Mouse (Mus musculus) liver, adult 2 months (tissue): ENCODE results near the gene Adprhl2. TPM values are rescaled to one million over a fixed set of nuclear protein-coding genes. Genes with fewer than 3 reads are reported as not detected.

Experiments used
- DNase-seq: peaks from one replicate; pipeline ENCODE4 v3.0.0-alpha.2; 2011; ENCODE audit warnings: low read depth, low spot score; ENCODE audit errors: extremely low read depth
- H3K27ac ChIP-seq: fragments of 200-500 bp; replicated peaks from 2 replicates; pipeline ENCODE4 v1.5.1; 2012; ENCODE audit warnings: low read depth, mild to moderate bottlenecking, control low read depth, inconsistent platforms, low read length; ENCODE audit not compliant: insufficient read depth
- H3K27me3 ChIP-seq: fragments of 200-500 bp; 2 replicates; pipeline ENCODE4 v1.6.1; 2012; ENCODE audit warnings: mild to moderate bottlenecking, moderate library complexity, low read length, inconsistent platforms; ENCODE audit not compliant: control insufficient read depth, insufficient read depth
- H3K36me3 ChIP-seq: fragments of 200-500 bp; 2 replicates; pipeline ENCODE4 v1.6.1; 2012; ENCODE audit warnings: low read length, inconsistent platforms; ENCODE audit not compliant: control insufficient read depth, insufficient read depth
- H3K4me1 ChIP-seq: fragments of 200-500 bp; 2 replicates; pipeline ENCODE4 v1.6.1; 2011; ENCODE audit warnings: low read length; ENCODE audit not compliant: control insufficient read depth, insufficient read depth
- H3K4me3 ChIP-seq: fragments of 200-500 bp; 2 replicates; pipeline ENCODE4 v1.5.1; 2011; ENCODE audit warnings: low read depth, mild to moderate bottlenecking, control low read depth, low read length, moderate library complexity; ENCODE audit not compliant: insufficient read depth
- H3K79me2 ChIP-seq: fragments of 200-500 bp; 2 replicates; pipeline ENCODE4 v1.6.1; 2012; ENCODE audit warnings: inconsistent platforms, mild to moderate bottlenecking, low read length, moderate library complexity; ENCODE audit not compliant: control insufficient read depth, insufficient read depth
- H3K9ac ChIP-seq: fragments of 200-500 bp; 2 replicates; pipeline ENCODE4 v1.6.1; 2012; ENCODE audit warnings: low read depth, mild to moderate bottlenecking, control low read depth, inconsistent platforms, low read length
- CTCF ChIP-seq: fragments of 200-500 bp; IDR thresholded peaks from 2 replicates; pipeline ENCODE4 v1.5.1; 2011; ENCODE audit warnings: low read depth, low read length, control low read depth
- POLR2A ChIP-seq: fragments of 200-500 bp; IDR thresholded peaks from 2 replicates; pipeline ENCODE4 v1.6.1; 2011; ENCODE audit warnings: low read length, control low read depth; ENCODE audit not compliant: insufficient read depth; ENCODE audit errors: extremely low read depth
- WGBS: fragments of 180-500 bp; shearing (Covaris S2); methylation state at CpG from one replicate; pipeline ENCODE4 v1.1.7; 2018; 5-methylcytosine and 5-hydroxymethylcytosine counted together
- polyA plus RNA-seq: library from polyadenylated mRNA; depleted of rRNA; stranded (reverse); fragments of >200 nt; gene quantifications from 2 replicates; pipeline ENCODE4 v1.2.3, GENCODE M21; 2012; rRNA removed
- total RNA-seq: library from RNA; depleted of rRNA; stranded (reverse); fragments of >200 nt; gene quantifications from 2 replicates; pipeline ENCODE4 v1.2.3, GENCODE M21; 2014; rRNA removed

The Adprhl2 gene
- total RNA-seq (12.1 and 13.2 TPM in 2 replicates), polyA plus RNA-seq (24.4 and 27.6 TPM in 2 replicates)

DNA sequence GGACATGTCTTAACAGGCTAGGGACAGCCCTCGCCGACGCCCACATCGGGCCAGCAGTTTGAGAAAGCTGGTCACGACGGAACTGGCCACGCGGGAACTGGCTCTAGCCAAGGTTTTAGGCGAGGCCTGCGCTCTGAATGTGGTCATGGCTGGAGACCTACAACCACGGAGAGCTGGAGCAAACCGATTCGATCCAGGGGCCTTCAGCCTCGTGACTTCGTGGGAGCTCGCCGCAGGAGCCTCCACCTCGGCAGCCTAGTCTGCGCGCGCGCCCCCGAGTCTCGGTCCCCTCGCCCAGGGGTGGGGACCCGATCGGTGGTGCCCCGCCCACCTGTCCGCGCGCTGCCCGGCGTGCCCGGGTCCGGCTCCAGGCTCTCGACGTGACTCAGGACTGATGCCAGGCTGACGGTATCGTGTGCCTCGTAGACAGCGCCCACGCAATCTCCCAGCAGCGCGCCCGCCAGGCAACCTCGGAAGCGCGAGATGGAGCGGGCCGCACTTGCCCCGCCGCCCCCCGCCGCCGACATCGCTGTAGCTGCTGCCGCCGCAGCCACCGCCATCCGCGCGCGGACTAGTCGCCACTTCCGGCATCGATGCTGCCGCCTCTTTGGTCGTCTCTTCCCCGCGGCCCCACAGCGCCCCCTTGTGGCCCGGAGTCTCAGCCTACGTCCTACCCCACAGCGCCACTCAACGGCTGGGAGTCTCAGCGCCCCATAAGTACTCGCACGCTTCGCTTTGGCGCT is at the start of gene Adprhl2:
Gene Adprhl2 (minus strand): TSS at position 593 of the 743 bp plus-strand sequence.
- H3K36me3 ChIP-seq, result peaks cover 4% of the 10 kb centered on the region; the same call in 1 of the 2 replicates
- H3K4me3 ChIP-seq, result peak within 1 kb of the TSS; percentile 92
- peak within 1 kb of the TSS; percentile 51; the same call in 1 of the 2 replicates for H3K27ac ChIP-seq
- TF ChIP-seq POLR2A, result peak; percentile 46; the same call in 1 of the 2 replicates
- TF ChIP-seq CTCF, result peak; percentile 99
- WGBS, result under 1% methylated on average over 80 of the region's 80 CpGs
- H3K4me1 ChIP-seq, result peaks cover 6% of the 10 kb centered on the region
- DNase-seq, result peak; percentile 81
- peaks cover 8% of the 10 kb centered on the region for H3K79me2 ChIP-seq
- H3K27me3 ChIP-seq, result no peaks in the 10 kb centered on the region
- peak within 1 kb of the TSS; percentile 95 for H3K9ac ChIP-seq

DNA sequence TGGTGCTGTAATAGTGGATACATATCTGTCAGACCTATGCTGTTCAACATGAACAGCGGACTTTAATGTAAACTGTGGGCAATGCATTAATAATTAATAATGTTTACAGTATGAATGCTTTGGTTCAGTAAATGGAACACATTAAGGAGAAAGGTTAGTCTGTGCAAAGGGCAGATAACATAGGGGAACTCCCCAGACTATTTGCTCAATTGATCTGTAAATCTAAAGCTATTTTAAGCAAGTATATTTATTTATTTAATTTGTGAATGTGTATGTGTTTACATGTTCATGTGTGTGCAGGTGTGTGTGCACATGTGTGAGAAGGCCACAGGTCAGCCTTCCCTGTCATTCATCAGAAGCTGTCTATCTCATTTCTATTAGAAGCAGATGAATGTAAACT is 38.6 kb upstream of the Adprhl2 start:
- DNase-seq, result peak; percentile 62
- Histone ChIP-seq H3K9ac (no peak overlapping the region), H3K4me1 (peaks cover 2% of the 10 kb centered on the region; the same call in 1 of the 2 replicates), H3K27ac (no peak overlapping the region), H3K36me3 (peaks cover 35% of the 10 kb centered on the region), H3K79me2 (no peaks in the 10 kb centered on the region), H3K4me3 (no peak overlapping the region), H3K27me3 (no peaks in the 10 kb centered on the region)
- TF ChIP-seq POLR2A (no peak), CTCF (no peak)
- WGBS, result 23% methylated on average over 1 of the region's 1 CpGs

DNA sequence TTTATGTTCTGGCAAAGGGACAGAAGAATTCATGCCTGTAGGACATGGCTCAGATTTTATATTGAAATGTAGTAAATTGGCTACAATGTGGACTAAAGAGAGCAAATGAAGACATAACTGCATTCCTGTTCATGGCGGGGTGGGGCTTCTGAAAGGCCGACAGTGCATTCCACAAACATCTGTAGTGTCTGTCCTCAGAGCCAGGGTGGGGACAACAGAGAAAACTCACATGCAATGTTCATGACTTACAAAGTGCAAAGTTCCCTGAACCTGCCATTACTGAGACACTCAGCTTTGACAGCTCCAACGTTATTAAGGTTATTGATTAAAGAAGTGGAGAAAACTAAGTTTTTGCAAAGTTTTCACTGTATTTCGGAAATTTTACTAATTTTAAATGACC is 21.9 kb upstream of the Adprhl2 start:
- DNase-seq, result no peak
- Histone ChIP-seq H3K9ac (no peak overlapping the region), H3K4me3 (no peak overlapping the region), H3K4me1 (no peaks in the 10 kb centered on the region), H3K36me3 (peaks cover 26% of the 10 kb centered on the region), H3K27ac (no peak overlapping the region), H3K27me3 (no peaks in the 10 kb centered on the region), H3K79me2 (no peaks in the 10 kb centered on the region)
- no peak for TF ChIP-seq CTCF
- no peak for TF ChIP-seq POLR2A
- WGBS, result 56% methylated on average over 4 of the region's 4 CpGs

DNA sequence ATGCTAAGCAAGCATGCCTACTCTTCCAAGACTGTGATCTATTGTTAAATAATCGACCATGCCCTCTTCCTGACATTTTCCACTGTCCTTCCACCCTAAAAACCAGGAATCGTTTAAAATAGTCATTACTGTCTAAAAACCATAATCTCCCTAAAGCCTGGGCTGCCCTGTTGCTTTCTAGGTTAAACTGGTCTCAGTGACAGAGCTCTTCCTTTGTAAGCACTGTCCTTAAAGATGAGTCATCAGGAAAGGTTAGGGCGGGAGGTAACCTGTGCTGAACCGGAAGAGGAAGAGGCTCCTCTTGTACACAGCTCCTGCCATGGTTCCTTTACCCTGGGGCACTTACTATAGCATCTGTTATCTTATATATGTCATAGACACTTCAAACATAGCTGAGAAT is 18.0 kb upstream of the Adprhl2 start:
- Histone ChIP-seq H3K79me2 (no peaks in the 10 kb centered on the region), H3K9ac (no peak overlapping the region), H3K27me3 (no peaks in the 10 kb centered on the region), H3K27ac (no peak overlapping the region), H3K4me3 (no peak overlapping the region), H3K36me3 (peaks cover 11% of the 10 kb centered on the region), H3K4me1 (no peaks in the 10 kb centered on the region)
- 67% methylated on average over 4 of the region's 4 CpGs for WGBS
- no peak for TF ChIP-seq POLR2A
- TF ChIP-seq CTCF, result no peak
- DNase-seq, result no peak

DNA sequence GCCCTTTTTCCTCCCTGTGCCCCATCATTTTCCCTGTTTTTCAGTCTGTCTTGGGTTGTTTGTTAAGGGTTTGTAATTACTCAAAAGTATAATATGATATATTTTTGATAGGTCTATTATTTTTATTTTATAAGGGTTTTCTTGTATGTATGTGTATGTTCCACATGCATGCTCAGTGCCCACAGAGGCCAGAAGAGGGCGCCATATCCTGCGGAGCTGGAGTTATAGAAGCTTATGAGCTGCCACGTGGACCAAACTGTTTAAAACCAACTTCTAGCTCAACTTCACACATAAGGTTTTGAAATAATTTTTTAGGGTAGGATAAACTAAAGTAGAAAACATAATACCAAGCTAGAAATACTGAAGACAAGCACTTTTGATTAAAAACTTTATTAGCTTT is 10.9 kb upstream of the Adprhl2 start:
- no peak overlapping the region for H3K27ac ChIP-seq
- no peak overlapping the region for H3K9ac ChIP-seq
- 66% methylated on average over 3 of the region's 3 CpGs for WGBS
- no peak overlapping the region for H3K4me3 ChIP-seq
- TF ChIP-seq CTCF (peak; percentile 54), POLR2A (no peak)
- H3K27me3 ChIP-seq, result no peaks in the 10 kb centered on the region
- DNase-seq, result no peak
- no peaks in the 10 kb centered on the region for H3K4me1 ChIP-seq
- H3K36me3 ChIP-seq, result peaks cover 8% of the 10 kb centered on the region; the same call in 1 of the 2 replicates
- H3K79me2 ChIP-seq, result no peaks in the 10 kb centered on the region

DNA sequence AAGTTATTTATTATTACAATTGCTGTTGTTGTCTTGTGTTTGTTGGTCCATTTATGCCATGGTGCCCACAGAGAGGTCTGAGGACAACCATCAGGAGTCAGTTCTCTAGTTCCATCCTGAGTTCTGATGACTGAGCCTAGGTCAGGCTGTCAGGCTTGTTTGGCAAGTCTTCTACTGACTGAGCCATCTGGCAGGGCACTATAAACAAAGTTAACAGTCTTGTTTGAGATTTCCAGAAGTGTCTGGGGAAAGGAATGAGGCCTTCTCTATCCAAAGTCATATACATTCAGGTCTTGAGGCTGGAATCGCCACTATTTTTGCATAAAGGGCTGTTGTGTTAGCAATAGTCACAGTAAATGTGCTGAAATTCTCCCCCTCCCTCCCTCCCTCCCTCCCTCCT is 10.2 kb upstream of the Adprhl2 start:
- no peak overlapping the region for H3K9ac ChIP-seq
- 71% methylated on average over 1 of the region's 1 CpGs for WGBS

More for the DNA sequence above, 10.2 kb upstream of the Adprhl2 start:
- no peak for DNase-seq
- Histone ChIP-seq H3K4me3 (no peak overlapping the region), H3K4me1 (no peaks in the 10 kb centered on the region), H3K27me3 (no peaks in the 10 kb centered on the region), H3K27ac (no peak overlapping the region), H3K79me2 (no peaks in the 10 kb centered on the region), H3K36me3 (peaks cover 7% of the 10 kb centered on the region; the same call in 1 of the 2 replicates)
- TF ChIP-seq CTCF (no peak), POLR2A (no peak)
